Mouse (Mus musculus) layer of hippocampus, adult 2 months (tissue): ENCODE measurements around the gene B3galt4. TPM values are rescaled to one million over a fixed set of nuclear protein-coding genes. Genes with fewer than 3 reads are reported as not detected.

Experiments
- DNase-seq, 2 experiments: peaks; one replicate each; pipeline ENCODE4 v3.0.0; 2022; ENCODE audit warnings: low spot score in 2 of 2
- H3K27ac ChIP-seq: fragments of 200-600 bp; 2 replicates; pipeline ENCODE4 v1.8.1; 2022
- H3K4me3 ChIP-seq: fragments of 200-600 bp; 2 replicates; pipeline ENCODE4 v1.8.1; 2022; ENCODE audit warnings: mild to moderate bottlenecking
- CTCF ChIP-seq: fragments of 200-600 bp; conservative IDR thresholded peaks from 2 replicates; pipeline ENCODE4 v1.8.1; 2022; ENCODE audit warnings: antibody characterized with exemption, mild to moderate bottlenecking, moderate library complexity
- total RNA-seq, 2 experiments: library from RNA; stranded (reverse); gene quantifications; 2 replicates each; pipeline ENCODE4 v1.2.3; 2021

B3galt4 gene
- total RNA-seq, 2 experiments from 2014 or later: 6.3 TPM

DNA sequence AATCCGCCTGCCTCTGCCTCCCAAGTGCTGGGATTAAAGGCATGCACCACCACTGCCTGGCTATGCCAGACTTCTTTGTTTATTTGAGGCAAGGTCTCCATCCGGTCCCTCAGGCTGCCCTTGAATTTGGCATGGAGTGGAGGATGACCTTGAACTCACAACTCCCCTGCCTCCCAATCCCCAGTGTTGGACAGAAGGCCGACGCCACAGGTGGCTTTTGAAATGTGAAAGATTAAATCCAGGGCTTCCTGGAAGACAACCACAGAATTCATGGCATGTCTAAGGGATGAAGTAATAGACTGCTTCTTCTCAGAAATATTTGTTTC lies 50.3 kb downstream of the B3galt4 start:
- no peak for DNase-seq
- Histone ChIP-seq H3K27ac (no peak overlapping the region), H3K4me3 (no peak overlapping the region)
- no peak for TF ChIP-seq CTCF

DNA sequence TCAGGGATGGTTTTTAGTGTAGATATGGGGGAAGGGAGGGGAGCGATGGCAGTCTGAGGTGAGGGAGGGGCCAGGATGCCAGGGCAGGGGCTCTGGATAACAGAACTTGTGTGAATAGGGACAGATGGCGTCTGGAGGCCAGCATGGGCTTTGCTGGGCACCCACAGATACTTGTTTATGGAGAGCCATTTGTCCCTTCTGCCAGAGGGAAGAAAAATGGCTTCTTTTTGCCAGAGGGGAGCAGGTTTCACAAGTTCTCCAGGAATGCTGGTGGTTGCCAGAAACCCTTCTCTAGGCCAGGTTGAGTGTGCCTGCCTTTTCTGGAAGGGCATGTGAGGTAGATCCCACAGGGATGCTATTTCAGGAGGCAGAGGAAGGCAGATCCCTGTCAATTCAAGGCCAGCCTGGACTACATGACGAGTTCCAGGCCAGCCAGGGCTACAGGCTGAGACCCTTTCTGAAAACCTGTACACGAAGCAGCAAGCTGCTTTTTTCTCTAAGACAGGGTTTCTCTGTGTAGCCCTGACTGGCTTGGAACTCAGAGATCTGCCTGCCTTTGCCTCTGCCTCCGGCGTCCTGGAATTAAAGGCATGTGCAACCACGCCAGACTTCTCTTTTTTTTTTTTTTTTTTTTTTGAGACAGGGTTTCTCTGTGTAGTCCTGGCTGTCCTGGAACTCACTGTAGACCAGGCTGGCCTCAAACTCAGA lies 50.9 kb downstream of the B3galt4 start:
- H3K27ac ChIP-seq: no peak overlapping the region
- DNase-seq: no peak
- H3K4me3 ChIP-seq: no peak overlapping the region
- no peak for TF ChIP-seq CTCF

Other genes with a start within 250 kb of the B3galt4 start
- gene March2, start 232.8 kb downstream of the B3galt4 start, total RNA-seq: 10 to 100 TPM; 84.7 to 86.1 TPM
- gene Rab11b, start 191.0 kb downstream of the B3galt4 start, total RNA-seq: 100 to 1,000 TPM; 306 to 322 TPM
- 1 to 10 TPM; 4.1 to 4.2 TPM for gene Angptl4, start 169.7 kb downstream of the B3galt4 start, total RNA-seq
- gene Kank3, start 141.0 kb downstream of the B3galt4 start, total RNA-seq: 10 to 100 TPM; 35.2 to 40.6 TPM
- gene Rps28, start 126.9 kb downstream of the B3galt4 start, total RNA-seq: 100 to 1,000 TPM; 723 to 770 TPM
- gene Ndufa7, start 126.9 kb downstream of the B3galt4 start, total RNA-seq: 100 to 1,000 TPM; 207 to 208 TPM
- 10 to 100 TPM; 22.6 to 25.0 TPM for gene Cd320, start 108.4 kb downstream of the B3galt4 start, total RNA-seq
- not detected for gene Gm7029, start 77.7 kb downstream of the B3galt4 start, total RNA-seq
- gene Kifc1, start 60.8 kb downstream of the B3galt4 start, total RNA-seq: 1 to 10 TPM; 1.8 to 3.0 TPM
- under 1 TPM; 0.61 to 0.64 TPM for gene Platr17, start 46.4 kb downstream of the B3galt4 start, total RNA-seq
- gene Daxx, start 42.1 kb downstream of the B3galt4 start, total RNA-seq: 10 to 100 TPM; 26.1 to 32.9 TPM
- gene Tapbp, start 35.6 kb downstream of the B3galt4 start, total RNA-seq: 10 to 100 TPM; 30.2 to 40.1 TPM
- gene Zbtb22, start 35.6 kb downstream of the B3galt4 start, total RNA-seq: 10 to 100 TPM; 31.4 to 31.8 TPM
- 10 to 100 TPM; 68.9 to 76.4 TPM for gene Rgl2, start 21.9 kb downstream of the B3galt4 start, total RNA-seq
- 10 to 100 TPM; 86.5 to 97.4 TPM for gene Pfdn6, start 11.1 kb downstream of the B3galt4 start, total RNA-seq
- 10 to 100 TPM; 14.5 to 18.9 TPM for gene Wdr46, start 10.8 kb downstream of the B3galt4 start, total RNA-seq
- 10 to 100 TPM; 84.3 to 92.5 TPM for gene Vps52, start 4.3 kb upstream of the B3galt4 start, total RNA-seq
- gene Rps18, start 4.5 kb upstream of the B3galt4 start, total RNA-seq: 100 to 1,000 TPM; 310 to 336 TPM
- 10 to 100 TPM; 20.7 to 22.5 TPM for gene H2-K1, start 48.9 kb upstream of the B3galt4 start, total RNA-seq
- gene Ring1, start 73.2 kb upstream of the B3galt4 start, total RNA-seq: 10 to 100 TPM; 39.6 to 45.2 TPM
- gene H2-Ke6, start 76.6 kb upstream of the B3galt4 start, total RNA-seq: 10 to 100 TPM; 55.6 to 59.5 TPM
- 10 to 100 TPM; 97.7 to 98.9 TPM for gene Slc39a7, start 80.2 kb upstream of the B3galt4 start, total RNA-seq
- 10 to 100 TPM; 80.6 to 85.5 TPM for gene Rxrb, start 80.3 kb upstream of the B3galt4 start, total RNA-seq
- gene Col11a2, start 87.9 kb upstream of the B3galt4 start, total RNA-seq: 10 to 100 TPM; 18.9 to 23.1 TPM
- gene H2-Oa, start 140.9 kb upstream of the B3galt4 start, total RNA-seq: under 1 TPM in 1 of 2 experiments, not detected in 1; 0.44 TPM
- gene H2-DMa, start 168.1 kb upstream of the B3galt4 start, total RNA-seq: 10 to 100 TPM; 26.2 to 33.1 TPM
- 100 to 1,000 TPM; 196 to 200 TPM for gene Brd2, start 171.1 kb upstream of the B3galt4 start, total RNA-seq
- gene H2-DMb2, start 191.8 kb upstream of the B3galt4 start, total RNA-seq: under 1 TPM; 0.77 to 0.96 TPM
- gene H2-DMb1, start 201.6 kb upstream of the B3galt4 start, total RNA-seq: 1 to 10 TPM; 1.8 to 2.5 TPM
- gene Tap1, start 236.1 kb upstream of the B3galt4 start, total RNA-seq: 1 to 10 TPM; 3.3 to 3.4 TPM
- 1 to 10 TPM; 2.1 to 3.6 TPM for gene Psmb9, start 236.3 kb upstream of the B3galt4 start, total RNA-seq
- 1 to 10 TPM; 2.7 TPM for gene Psmb8, start 246.2 kb upstream of the B3galt4 start, total RNA-seq